8 mouse cellular contexts compared by ENCODE assay signal in the genomic region with DNA sequence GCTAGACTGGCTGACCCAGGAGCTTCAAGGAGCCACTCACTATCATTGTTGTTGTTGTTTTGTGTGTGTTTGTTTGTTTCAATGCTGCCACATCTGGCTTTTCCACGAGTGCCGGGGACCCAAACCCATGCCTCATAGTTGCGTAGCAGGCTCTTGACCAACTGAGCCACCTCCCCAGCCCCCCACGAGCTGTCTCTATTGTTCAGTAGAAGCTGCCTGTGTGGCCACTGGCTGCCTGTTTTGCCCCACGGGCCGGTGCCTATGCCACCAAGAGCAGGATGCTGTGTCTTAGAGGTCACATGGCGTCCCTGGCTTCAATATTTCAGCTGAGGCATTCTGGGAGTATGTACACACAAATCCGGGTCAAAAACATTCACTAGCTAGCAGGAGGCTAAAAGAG.
A peak's percentile ranks its signal among the peaks of the same experiment; 100 is the strongest.
DNase-seq lines count a peak whose midpoint lies in the region; ATAC-seq and TF ChIP-seq lines count a peak whose summit lies in the region.

No protein-coding gene starts in this region.

- WGBS in heart, postnatal 0 days = 38% methylated on average over 8 of the region's 8 CpGs
- WGBS in lung, adult 2 months = 23% methylated on average over 8 of the region's 8 CpGs

- H3K9ac ChIP-seq in heart, postnatal 0 days (replicated peaks; ENCODE audit: low read depth, low read length) = 0 out of 2 replicates have a peak overlapping the region, but pooled peaks have one; percentile 47

- TF ChIP-seq CTCF in heart, postnatal 0 days (IDR thresholded peaks at IDR 0.05; ENCODE audit: low read depth) = no peak
- no peak for TF ChIP-seq CTCF in lung, adult 2 months (IDR thresholded peaks at IDR 0.05; ENCODE audit: insufficient read depth, low read length)

- H3K27ac ChIP-seq in heart, postnatal 0 days (ENCODE audit: low read depth) = peak overlapping the region; percentile 95

- no peaks in the 10 kb centered on the region for H3K36me3 ChIP-seq in heart, postnatal 0 days (replicated peaks; ENCODE audit: control insufficient read depth, insufficient read depth, low read length)

- no peak overlapping the region for H3K4me3 ChIP-seq in heart, postnatal 0 days (ENCODE audit: low read depth, low read length)
- H3K4me3 ChIP-seq in lung, adult 2 months (replicated peaks; ENCODE audit: extremely low read depth, low read depth, low read length) = no peak overlapping the region

- H3K9me3 ChIP-seq in heart, postnatal 0 days (replicated peaks; ENCODE audit: control insufficient read depth, low read length) = no peaks in the 10 kb centered on the region

- peak; percentile 22 to 49 for DNase-seq in lung, adult 18-20 months
- no peak for DNase-seq in lung, postnatal 25 days (ENCODE audit: low spot score)
- no peak for DNase-seq in heart, postnatal 0 days (ENCODE audit: low spot score)
- peak; percentile 49 for DNase-seq in lung, adult 2 months
- DNase-seq in retina, postnatal 1 day = peak; percentile 75
- DNase-seq in spleen, postnatal 4 days (ENCODE audit: low spot score in 2 of 2) = no peak
- DNase-seq in adrenal gland, postnatal 36 days = no peak
- no peak for DNase-seq in right cerebral cortex, adult 2 months (ENCODE audit: low spot score in 2 of 2)

- TF ChIP-seq POLR2A in lung, adult 2 months (IDR thresholded peaks at IDR 0.05; ENCODE audit: borderline replicate concordance, extremely low read depth, low read depth, low read length) = no peak

- peaks cover 31% of the 10 kb centered on the region for H3K4me1 ChIP-seq in heart, postnatal 0 days (ENCODE audit: control insufficient read depth, insufficient read depth)
- H3K4me1 ChIP-seq in lung, adult 2 months (ENCODE audit: control insufficient read depth, insufficient read depth, low read length) = peaks cover 12% of the 10 kb centered on the region

- no peaks in the 10 kb centered on the region for H3K27me3 ChIP-seq in heart, postnatal 0 days (ENCODE audit: control insufficient read depth, insufficient read depth, low read length)

- TF ChIP-seq EP300 in heart, postnatal 0 days (IDR thresholded peaks at IDR 0.05; ENCODE audit: low read depth) = no peak; the same call in 1 of the 2 replicates

- H3K4me2 ChIP-seq in heart, postnatal 0 days (ENCODE audit: low read depth, low read length) = peak overlapping the region; percentile 17; the same call in 1 of the 2 replicates

- peak; percentile 34 for ATAC-seq in heart, postnatal 0 days (ENCODE audit: insufficient read depth, low read depth)

Comparison
In these comparisons a context has a peak if more than half of its experiments do, and no peak if none do; other contexts are left out.
1. DNase-seq: peak in lung, adult 18-20 months (2 of 2), lung, adult 2 months (single experiment) and retina, postnatal 1 day (single experiment); none in lung, postnatal 25 days (single experiment), heart, postnatal 0 days (single experiment), spleen, postnatal 4 days (0 of 2), adrenal gland, postnatal 36 days (0 of 2) and right cerebral cortex, adult 2 months (0 of 2).